Mouse (Mus musculus): ENCODE data around the gene Hpd.

Hpd gene

DNA sequence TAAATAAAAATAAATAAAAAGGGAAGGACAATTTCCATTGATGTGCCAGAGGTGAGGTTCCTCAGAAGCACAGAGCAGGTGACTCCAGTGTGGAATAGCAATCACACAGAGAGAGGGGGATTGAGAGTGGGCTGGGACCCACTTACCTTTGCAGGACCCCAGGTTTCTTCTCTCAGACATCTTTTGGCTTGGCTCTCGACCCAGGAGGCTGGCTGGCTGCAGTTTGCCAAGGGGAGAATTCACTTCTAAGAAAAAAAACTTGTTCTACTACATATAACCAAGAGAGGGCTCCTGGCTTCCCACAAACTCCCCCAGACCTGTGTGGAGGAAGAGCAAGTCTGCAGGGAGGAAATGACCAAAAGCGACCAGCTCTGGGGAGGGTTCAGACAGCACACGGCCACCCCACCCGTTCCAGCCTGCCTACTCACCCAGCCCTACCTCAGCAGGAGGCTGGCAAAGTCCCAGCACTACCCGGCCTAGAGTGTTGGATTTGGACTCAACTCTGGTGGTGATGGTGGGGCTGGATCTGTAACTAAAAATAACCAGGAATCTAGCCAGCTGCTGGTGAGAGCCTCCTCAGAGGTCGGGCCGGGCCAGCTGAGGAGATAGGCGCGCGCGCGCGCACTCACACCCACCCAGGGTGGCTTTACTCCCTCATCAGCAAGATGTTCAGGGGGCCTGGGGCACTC is 48.2 kb downstream of the Hpd start:
- DNase-seq, result peak; percentile 82 to 86

GRCm38 (mm10) chr5:123133784-123134143 is 48.8 kb downstream of the Hpd start:
- DNase-seq, result peak in 1 of 2 experiments; percentile 64

GRCm38 (mm10) chr5:123133083-123133783 is 49.3 kb downstream of the Hpd start:
- peak; percentile 94 for DNase-seq

DNA sequence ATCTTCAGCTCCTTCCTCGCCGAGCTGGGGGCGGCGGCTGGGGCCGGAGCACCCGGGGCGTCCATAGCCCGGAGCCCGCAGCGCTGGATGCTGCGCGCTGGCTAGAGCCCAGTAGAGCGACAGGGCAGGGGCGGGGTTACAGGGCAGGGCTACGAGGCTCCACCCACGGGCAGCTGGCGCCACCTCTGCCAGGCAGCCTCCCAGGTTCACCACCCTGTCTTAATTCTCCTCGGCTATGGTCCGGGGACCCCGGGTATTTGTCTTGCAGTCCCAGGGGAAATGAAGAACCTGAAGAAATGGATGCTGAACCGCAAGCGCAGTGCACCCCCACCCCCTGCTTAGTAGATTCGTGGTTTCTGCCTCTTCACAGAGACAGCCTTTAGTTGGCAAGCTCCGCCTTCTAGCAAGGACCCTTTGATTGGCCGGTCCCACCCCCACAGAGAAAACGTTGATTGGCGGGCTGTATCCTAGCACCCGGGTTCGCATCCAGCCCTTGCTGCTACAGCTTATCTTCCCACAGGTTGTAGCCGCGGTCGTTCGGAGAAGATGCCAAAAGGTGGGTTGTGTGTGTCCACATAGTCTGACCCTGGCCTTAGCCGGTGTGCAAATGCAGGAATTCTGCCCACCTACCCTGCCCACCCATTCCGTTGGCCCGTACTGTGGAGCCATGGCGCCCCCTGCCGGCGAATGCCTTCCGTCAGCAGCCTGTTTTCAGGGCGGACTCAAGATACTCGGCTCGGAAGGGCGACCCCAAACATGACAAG is 50.0 kb downstream of the Hpd start, which contains the start of gene Rhof:
Rhof (minus strand) TSS at position 385 of the 764 bp plus-strand sequence.
- peak; percentile 93 to 96 for DNase-seq

GRCm38 (mm10) chr5:123130814-123131148 is 51.7 kb downstream of the Hpd start:
- no peak for DNase-seq

DNA sequence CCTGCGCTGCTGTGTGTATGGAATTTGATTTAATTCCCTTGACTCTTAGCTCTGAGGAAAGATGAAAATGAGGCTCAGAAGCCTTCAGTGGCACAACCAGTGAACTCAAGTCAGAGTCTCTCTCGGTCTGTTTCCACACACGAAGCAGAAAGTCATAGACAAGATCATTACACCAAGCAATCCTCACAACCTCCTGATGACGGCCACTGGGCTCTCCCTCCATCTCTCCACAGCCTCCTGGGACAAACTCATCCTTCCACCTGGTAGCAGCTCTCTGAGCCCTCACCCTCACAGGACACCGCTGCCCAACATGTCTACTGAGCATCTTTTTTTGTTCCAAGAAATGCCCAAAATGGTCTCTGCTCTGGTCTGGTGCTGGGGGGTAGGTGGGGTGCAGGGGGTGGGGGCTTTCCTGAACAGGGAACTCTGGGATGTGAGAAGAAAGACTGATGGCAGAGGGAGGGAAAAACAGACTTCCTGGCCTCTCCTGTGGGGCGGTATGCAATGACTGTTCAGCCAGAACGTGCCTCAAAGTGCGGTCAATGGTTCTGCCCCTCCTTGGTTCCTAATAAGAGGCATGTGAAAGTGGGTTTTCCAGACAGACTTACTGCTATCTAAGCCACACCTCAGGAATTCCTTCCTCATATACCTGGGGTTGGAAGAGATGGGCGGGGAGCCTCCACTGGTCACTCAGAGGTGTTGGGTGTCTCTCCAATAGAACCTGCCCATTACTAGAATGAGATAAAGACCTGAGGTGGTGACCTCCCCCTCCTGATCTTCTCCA is 52.3 kb downstream of the Hpd start:
- DNase-seq, result no peak

- no peak for DNase-seq
Measured at GRCm38 (mm10) chr5:123129170-123129757, 53.3 kb downstream of the Hpd start.

DNA sequence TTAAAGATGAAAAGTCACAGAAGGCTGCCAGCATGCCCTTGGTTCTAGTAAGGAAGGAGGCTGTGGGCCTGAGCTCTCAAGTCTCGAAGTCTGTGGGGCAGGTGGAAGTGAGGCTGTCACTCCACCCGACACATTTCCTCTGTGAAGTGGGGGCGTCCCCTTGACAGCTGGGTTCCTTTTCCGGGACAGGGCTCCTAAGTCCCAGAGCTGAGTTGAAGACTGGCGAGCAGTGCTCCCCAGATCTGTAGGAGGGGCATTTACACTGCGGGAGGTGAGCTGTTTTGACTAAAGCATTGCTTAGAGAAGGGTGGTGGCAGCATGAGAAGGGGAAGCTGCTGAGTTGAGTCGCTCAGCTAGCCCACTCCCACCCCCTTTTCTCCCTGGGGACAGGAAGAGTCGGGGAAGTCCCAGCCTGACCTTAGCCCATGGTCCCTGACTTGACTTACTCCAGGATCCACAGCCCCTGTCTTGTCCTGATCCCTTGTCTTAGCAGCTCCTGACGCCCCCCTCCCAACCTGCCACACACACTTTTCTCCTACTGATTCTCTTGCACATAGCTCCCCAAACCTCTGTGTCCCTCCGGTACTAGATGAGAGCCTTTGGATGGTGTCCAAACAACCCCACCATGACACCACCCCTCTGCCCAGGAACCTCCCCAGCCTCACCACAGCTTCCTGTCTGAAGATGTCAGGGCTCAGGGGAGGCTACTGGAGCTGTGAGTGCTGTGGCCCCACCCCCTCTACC is 53.9 kb downstream of the Hpd start:
- DNase-seq, result no peak

- DNase-seq, result no peak
Measured at GRCm38 (mm10) chr5:123127031-123127430, 55.5 kb downstream of the Hpd start.

DNA sequence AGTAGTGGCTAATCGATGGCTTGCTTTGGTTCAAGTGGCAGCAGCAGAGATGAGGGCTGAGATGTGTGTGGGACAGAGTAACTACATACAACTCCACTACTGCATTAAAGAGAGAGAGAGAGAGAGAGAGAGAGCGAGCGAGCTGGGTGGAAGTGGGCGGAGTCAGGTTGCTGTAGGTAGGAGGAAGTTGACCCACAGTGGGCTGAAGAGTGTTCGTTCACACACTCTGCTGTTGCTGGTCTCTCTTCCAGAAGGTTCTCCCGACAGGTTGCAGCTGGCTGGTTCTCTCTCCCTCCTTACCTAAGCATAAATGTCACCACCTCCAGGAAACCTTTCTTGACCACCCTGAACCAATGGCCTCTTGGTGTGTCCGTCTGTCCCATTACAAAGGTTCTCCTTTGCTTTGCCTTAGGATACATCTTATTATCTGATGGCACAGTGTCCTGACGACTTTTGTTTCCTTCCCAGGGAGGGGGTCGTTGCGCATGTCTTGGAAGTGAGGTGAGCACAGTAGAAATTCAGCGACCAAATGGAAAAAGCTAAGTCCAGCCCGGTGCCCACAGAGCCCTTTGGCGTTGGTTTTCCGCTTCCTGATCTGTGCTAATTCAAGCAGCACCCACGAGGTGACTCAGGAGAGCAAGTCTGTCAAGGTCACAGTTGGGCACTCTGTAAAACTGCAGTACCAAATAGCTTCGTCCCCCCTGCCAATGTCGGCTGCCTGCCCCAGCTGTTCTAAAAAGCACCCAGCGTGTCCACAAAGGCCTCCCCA is 56.7 kb downstream of the Hpd start:
- DNase-seq, result no peak

GRCm38 (mm10) chr5:123125105-123125504 is 57.4 kb downstream of the Hpd start:
- DNase-seq, result no peak

DNA sequence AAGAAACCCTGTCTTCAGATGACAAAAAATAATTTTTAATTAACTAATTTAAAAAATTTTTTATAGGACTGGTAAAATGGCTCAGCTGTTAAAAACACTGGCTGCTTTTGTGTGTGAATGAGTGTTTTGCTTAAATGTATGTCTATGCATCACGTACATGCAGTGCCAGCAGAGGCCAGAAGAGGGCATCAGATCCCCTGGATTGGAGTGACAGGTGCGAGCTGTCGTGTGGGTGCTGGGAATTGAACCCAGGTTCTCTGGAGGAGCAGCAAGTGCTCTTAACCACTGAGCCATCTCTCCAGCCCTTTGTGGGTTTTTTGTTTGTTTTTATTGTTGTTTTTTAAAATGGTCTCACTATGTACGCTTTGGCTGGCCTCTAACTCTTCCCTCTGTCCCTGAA is 60.3 kb downstream of the Hpd start:
- DNase-seq, result peak in 1 of 2 experiments; percentile 66
